In genomic region chr11:94425656-94426055, GRCm38 (mm10) we compare ENCODE assay signal across 26 mouse cellular contexts. TPM values are rescaled to one million over a fixed set of nuclear protein-coding genes. Genes with fewer than 3 reads are reported as not detected.
A peak's percentile ranks its signal among the peaks of the same experiment; 100 is the strongest.
DNase-seq lines count a peak whose midpoint lies in the region; ATAC-seq lines count a peak whose summit lies in the region.
"Had no signal": no experiment of that assay in that cellular context is flagged by ENCODE, and none has a peak within 500 bp of the region (broad histone marks: within the 10 kb centered on the region; RNA-seq: fewer than 3 reads in every experiment).

No protein-coding gene starts in this region.

- peaks cover 64% of the 10 kb centered on the region for H3K36me3 ChIP-seq in hindbrain, embryonic 10.5 days
- H3K36me3 ChIP-seq in hindbrain, embryonic 11.5 days (ENCODE audit: control insufficient read depth, insufficient read depth, low read length): no peaks in the 10 kb centered on the region
- H3K36me3 ChIP-seq in limb, embryonic 10.5 days: peaks cover 87% of the 10 kb centered on the region
- H3K36me3 ChIP-seq: heart, embryonic 10.5 days; stomach, embryonic 15.5 days had no signal

- H3K9ac ChIP-seq in hindbrain, embryonic 11.5 days (ENCODE audit: low read depth, low read length): no peak overlapping the region
- H3K9ac ChIP-seq: forebrain, embryonic 13.5 days; intestine, embryonic 15.5 days; kidney, embryonic 15.5 days; stomach, embryonic 15.5 days had no signal

- no peaks in the 10 kb centered on the region for H3K9me3 ChIP-seq in hindbrain, embryonic 10.5 days
- no peaks in the 10 kb centered on the region for H3K9me3 ChIP-seq in hindbrain, embryonic 11.5 days (ENCODE audit: control insufficient read depth, low read length)
- no peaks in the 10 kb centered on the region for H3K9me3 ChIP-seq in limb, embryonic 10.5 days (replicated peaks)
- H3K9me3 ChIP-seq: forebrain, embryonic 13.5 days; heart, embryonic 10.5 days; intestine, embryonic 15.5 days; kidney, embryonic 15.5 days; stomach, embryonic 15.5 days had no signal

- no peak for ATAC-seq in hindbrain, embryonic 11.5 days (ENCODE audit: low FRiP score)
- ATAC-seq: forebrain, embryonic 13.5 days; hindbrain, embryonic 16.5 days; intestine, embryonic 15.5 days; midbrain, embryonic 16.5 days had no signal

- intact Hi-C loops in left cerebral cortex, postnatal 36 days (cut with DNase I): no loop called here

- no peak for DNase-seq in hindbrain, embryonic 10.5 days (ENCODE audit: low spot score)
- DNase-seq in hindbrain, embryonic 11.5 days (ENCODE audit: low spot score): no peak
- peak; percentile 68 to 75 for DNase-seq in left cerebral cortex, postnatal 36 days (ENCODE audit: low spot score in 2 of 2)
- DNase-seq in left cerebral cortex, adult 11 months (ENCODE audit: low spot score): no peak
- DNase-seq in brain, adult 2 months (ENCODE audit: low read depth, low spot score): peak; percentile 61
- no peak for DNase-seq in limb, embryonic 10.5 days (ENCODE audit: low spot score)
- no peak for DNase-seq in cerebellum, adult 9-10 months
- DNase-seq: adrenal gland, adult 2 months; cerebellum, adult 11-12 months; cerebellum, postnatal 14 days; gastrocnemius, adult 2 months; heart, postnatal 4 days; kidney, postnatal 4 days; lung, postnatal 4 days; thymus, adult 18-20 months; thymus, postnatal 4 days had no signal

- WGBS in hindbrain, embryonic 10.5 days: 65% methylated on average over 14 of the region's 14 CpGs
- 58% methylated on average over 14 of the region's 14 CpGs for WGBS in hindbrain, embryonic 11.5 days
- 55% methylated on average over 14 of the region's 14 CpGs for WGBS in limb, embryonic 10.5 days

- H3K4me3 ChIP-seq in hindbrain, embryonic 10.5 days: no peak overlapping the region
- H3K4me3 ChIP-seq in hindbrain, embryonic 11.5 days (ENCODE audit: low read depth, low read length): no peak overlapping the region
- H3K4me3 ChIP-seq in limb, embryonic 10.5 days: no peak overlapping the region
- H3K4me3 ChIP-seq: forebrain, embryonic 13.5 days; gastrocnemius, adult 2 months; heart, embryonic 10.5 days; intestine, embryonic 15.5 days; kidney, embryonic 15.5 days; myocyte; stomach, embryonic 15.5 days had no signal

- peaks cover 84% of the 10 kb centered on the region for H3K4me1 ChIP-seq in hindbrain, embryonic 10.5 days (replicated peaks)
- peaks cover 11% of the 10 kb centered on the region for H3K4me1 ChIP-seq in hindbrain, embryonic 11.5 days (replicated peaks; ENCODE audit: control insufficient read depth, insufficient read depth, low read length)
- peaks cover 78% of the 10 kb centered on the region for H3K4me1 ChIP-seq in limb, embryonic 10.5 days

- peaks cover 15% of the 10 kb centered on the region; the same call in 1 of the 2 replicates for H3K27me3 ChIP-seq in hindbrain, embryonic 10.5 days (ENCODE audit: insufficient read depth, poor library complexity, severe bottlenecking)
- no peaks in the 10 kb centered on the region for H3K27me3 ChIP-seq in hindbrain, embryonic 11.5 days (ENCODE audit: control insufficient read depth, insufficient read depth, low read length)
- H3K27me3 ChIP-seq in limb, embryonic 10.5 days (ENCODE audit: low read depth, poor library complexity, severe bottlenecking): peaks cover 29% of the 10 kb centered on the region
- H3K27me3 ChIP-seq: forebrain, embryonic 13.5 days; intestine, embryonic 15.5 days; kidney, embryonic 15.5 days; stomach, embryonic 15.5 days had no signal

- no peak overlapping the region for H3K4me2 ChIP-seq in hindbrain, embryonic 11.5 days (replicated peaks; ENCODE audit: low read depth, low read length)
- H3K4me2 ChIP-seq: forebrain, embryonic 13.5 days; intestine, embryonic 15.5 days; kidney, embryonic 15.5 days; stomach, embryonic 15.5 days had no signal

- H3K27ac ChIP-seq in hindbrain, embryonic 10.5 days: peak overlapping the region; percentile 54
- no peak overlapping the region for H3K27ac ChIP-seq in hindbrain, embryonic 11.5 days (ENCODE audit: low read depth, low read length)
- H3K27ac ChIP-seq in limb, embryonic 10.5 days: peak overlapping the region; percentile 12
- H3K27ac ChIP-seq: forebrain, embryonic 13.5 days; gastrocnemius, adult 2 months; heart, embryonic 10.5 days; intestine, embryonic 15.5 days; kidney, embryonic 15.5 days; stomach, embryonic 15.5 days had no signal

RNA-seq across cellular contexts. Expression of gene Abcc3, which starts 32.9 kb away (rescaled TPM):
- 0.46 and 0.48 TPM in 2 replicates for polyA plus RNA-seq in hindbrain, embryonic 10.5 days (2016; fragmentation: Nextera tagmentation; extraction: Ambion mirVana)
- polyA plus RNA-seq in hindbrain, embryonic 11.5 days (2014; fragmentation: Nextera tagmentation; extraction: Ambion mirVana): 0.57 and 0.94 TPM in 2 replicates
- 1 to 10 TPM; 2.0 to 3.0 TPM for total RNA-seq in left cerebral cortex, postnatal 36 days (2021)
- 0.59 and 0.88 TPM in 2 replicates for polyA plus RNA-seq in limb, embryonic 10.5 days (2016; fragmentation: Nextera tagmentation; extraction: Ambion mirVana)
- total RNA-seq: megakaryocyte-erythroid progenitor cell, adult 5-6 weeks had no signal
- polyA plus RNA-seq: myocyte had no signal

RNA-seq across cellular contexts. Expression of gene Cacna1g, which starts 48.3 kb away (rescaled TPM):
- 5.3 and 7.7 TPM in 2 replicates for polyA plus RNA-seq in hindbrain, embryonic 10.5 days (2016; fragmentation: Nextera tagmentation; extraction: Ambion mirVana)
- polyA plus RNA-seq in hindbrain, embryonic 11.5 days (2014; fragmentation: Nextera tagmentation; extraction: Ambion mirVana): 10.9 and 19.3 TPM in 2 replicates
- 100 to 1,000 TPM in 1 of 2 experiments, 10 to 100 TPM in 1; 70.9 to 105 TPM for total RNA-seq in left cerebral cortex, postnatal 36 days (2021)
- polyA plus RNA-seq in limb, embryonic 10.5 days (2016; fragmentation: Nextera tagmentation; extraction: Ambion mirVana): 12.7 and 21.4 TPM in 2 replicates
- total RNA-seq: granulocyte monocyte progenitor cell, adult 5-6 weeks had no signal

Comparison
In these comparisons a context has a peak if more than half of its experiments do, and no peak if none do; other contexts are left out.
1. DNase-seq: peak in left cerebral cortex, postnatal 36 days (2 of 2) and brain, adult 2 months (single experiment); none in hindbrain, embryonic 10.5 days (single experiment), hindbrain, embryonic 11.5 days (single experiment), left cerebral cortex, adult 11 months (single experiment), limb, embryonic 10.5 days (single experiment) and cerebellum, adult 9-10 months (single experiment).